Comparison of ENCODE assay signal across 8 mouse cellular contexts in genomic region chr12:55154559-55155448, GRCm38 (mm10). TPM values are rescaled to one million over a fixed set of nuclear protein-coding genes. Genes with fewer than 3 reads are reported as not detected.
DNase-seq lines count a peak whose midpoint lies in the region; ATAC-seq and TF ChIP-seq lines count a peak whose summit lies in the region.
"Not testable (repeated sequence)": the region's sequence is repeated elsewhere in the genome, so short reads cannot be mapped to it uniquely, and the experiment has no call there.

Srp54b (plus strand) TSS chr12:55155104.

- H3K9ac ChIP-seq in embryonic facial prominence, embryonic 11.5 days (replicated peaks; ENCODE audit: low read length); kidney, embryonic 15.5 days; limb, embryonic 11.5 days (ENCODE audit: low read length): not testable (repeated sequence)

- peak; percentile 95 for ATAC-seq in G1E (ENCODE audit: extremely low read depth, insufficient number of reproducible peaks, low FRiP score, poor library complexity, severe bottlenecking)
- ATAC-seq in embryonic facial prominence, embryonic 11.5 days (replicated peaks; ENCODE audit: insufficient number of reproducible peaks, low FRiP score, low TSS enrichment, low read depth) = peak; percentile 97
- peak; percentile 99 for ATAC-seq in kidney, embryonic 15.5 days (replicated peaks; ENCODE audit: low FRiP score)
- peak; percentile 96 for ATAC-seq in limb, embryonic 11.5 days (ENCODE audit: insufficient number of reproducible peaks, low FRiP score, low TSS enrichment, low read depth)
- peak; percentile 91 for ATAC-seq in megakaryocyte progenitor cell, adult 5-6 weeks (replicated peaks; ENCODE audit: poor library complexity)

- not testable (repeated sequence) for H3K9me3 ChIP-seq in G1E (replicated peaks); embryonic facial prominence, embryonic 11.5 days (replicated peaks; ENCODE audit: control insufficient read depth, low read length); kidney, embryonic 15.5 days (replicated peaks); limb, embryonic 11.5 days (ENCODE audit: control insufficient read depth, low read length)

- TF ChIP-seq CTCF in G1E (IDR thresholded peaks at IDR 0.05; ENCODE audit: low read depth, low read length); spleen, adult 2 months (IDR thresholded peaks at IDR 0.05; ENCODE audit: extremely low read depth, insufficient read depth, insufficient read length, insufficient replicate concordance): not testable (repeated sequence)

- intact Hi-C loops in heart, postnatal 14 days (cut with DNase I) = not testable (repeated sequence)

- not testable (repeated sequence) for H3K4me3 ChIP-seq in G1E (ENCODE audit: low read depth, low read length); embryonic facial prominence, embryonic 11.5 days (ENCODE audit: low read depth, low read length); limb, embryonic 11.5 days (ENCODE audit: low read depth, low read length); spleen, adult 2 months (ENCODE audit: extremely low read depth, insufficient read depth, insufficient read length)
- peak within 1 kb of the TSS; percentile 35 for H3K4me3 ChIP-seq in kidney, embryonic 15.5 days (replicated peaks)

- no CpG with 5 or more reads among the region's 57 CpGs for WGBS in embryonic facial prominence, embryonic 11.5 days
- no CpG with 5 or more reads among the region's 57 CpGs for WGBS in kidney, embryonic 15.5 days
- no CpG with 5 or more reads among the region's 57 CpGs for WGBS in limb, embryonic 11.5 days
- no CpG with 5 or more reads among the region's 57 CpGs for WGBS in spleen, adult 2 months

- DNase-seq in G1E (ENCODE audit: low spot score); embryonic facial prominence, embryonic 11.5 days (ENCODE audit: low spot score); gastrocnemius, adult 8-10 months (ENCODE audit: low spot score in 2 of 2); heart, postnatal 14 days; limb, embryonic 11.5 days (ENCODE audit: low spot score); spleen, adult 2 months (ENCODE audit: low read depth in 1 of 2, low spot score in 2 of 2): not testable (repeated sequence)

- not testable (repeated sequence) for H3K27ac ChIP-seq in embryonic facial prominence, embryonic 11.5 days (replicated peaks; ENCODE audit: low read depth, low read length); kidney, embryonic 15.5 days; limb, embryonic 11.5 days (replicated peaks; ENCODE audit: low read depth, low read length); spleen, adult 2 months (ENCODE audit: insufficient read depth, low read length)

- H3K4me1 ChIP-seq in G1E (ENCODE audit: insufficient read depth, low read depth, low read length); embryonic facial prominence, embryonic 11.5 days (ENCODE audit: control insufficient read depth, insufficient read depth, low read length); kidney, embryonic 15.5 days; limb, embryonic 11.5 days (ENCODE audit: control insufficient read depth, insufficient read depth, low read length); spleen, adult 2 months (ENCODE audit: control insufficient read depth, insufficient read depth, insufficient read length): not testable (repeated sequence)

- H3K36me3 ChIP-seq in G1E (replicated peaks); embryonic facial prominence, embryonic 11.5 days (replicated peaks; ENCODE audit: control insufficient read depth, insufficient read depth, low read depth, low read length); kidney, embryonic 15.5 days; limb, embryonic 11.5 days (ENCODE audit: control insufficient read depth, insufficient read depth, low read length); spleen, adult 2 months (ENCODE audit: control insufficient read depth, insufficient read depth, low read length): not testable (repeated sequence)

- TF ChIP-seq POLR2A in spleen, adult 2 months (IDR thresholded peaks at IDR 0.05; ENCODE audit: low read depth, low read length) = not testable (repeated sequence)

- H3K4me2 ChIP-seq in embryonic facial prominence, embryonic 11.5 days (ENCODE audit: low read depth, low read length); kidney, embryonic 15.5 days; limb, embryonic 11.5 days (ENCODE audit: low read depth, severe bottlenecking): not testable (repeated sequence)

- not testable (repeated sequence) for H3K27me3 ChIP-seq in G1E (ENCODE audit: insufficient read depth, low read length); embryonic facial prominence, embryonic 11.5 days (ENCODE audit: control insufficient read depth, insufficient read depth, low read length); kidney, embryonic 15.5 days; limb, embryonic 11.5 days (ENCODE audit: control insufficient read depth, insufficient read depth, low read length); spleen, adult 2 months (ENCODE audit: control insufficient read depth, insufficient read depth, low read length)

RNA-seq across cellular contexts. Expression of gene Srp54b, which starts in this region (rescaled TPM):
- total RNA-seq in G1E (2014; fragmentation: Nextera tagmentation) (128 and 152 TPM in 2 replicates), G1E (2017) (217 and 252 TPM in 2 replicates)
- polyA plus RNA-seq in G1E (2012) = 133 and 152 TPM in 2 replicates
- polyA plus RNA-seq in embryonic facial prominence, embryonic 11.5 days (2014; fragmentation: Nextera tagmentation; extraction: Ambion mirVana) = 59.2 and 62.1 TPM in 2 replicates
- total RNA-seq in gastrocnemius, adult 8-10 months (2022) = 10 to 100 TPM; 22.4 to 44.2 (median 32.0) TPM
- total RNA-seq in heart, postnatal 14 days (2021) = 10 to 100 TPM; 36.5 to 44.1 TPM
- polyA plus RNA-seq in kidney, embryonic 15.5 days (2015; fragmentation: Nextera tagmentation; extraction: Ambion mirVana) = 51.4 and 57.2 TPM in 2 replicates
- 50.8 and 51.2 TPM in 2 replicates for polyA plus RNA-seq in limb, embryonic 11.5 days (2014; fragmentation: Nextera tagmentation; extraction: Ambion mirVana)
- 27.7 and 35.3 TPM in 2 replicates for total RNA-seq in megakaryocyte progenitor cell, adult 5-6 weeks (2015)
- total RNA-seq in megakaryocyte progenitor cell, adult 5-6 weeks (2017) = 111 and 135 TPM in 2 replicates
- 15.2 and 16.2 TPM in 2 replicates for polyA plus RNA-seq in spleen, adult 2 months (2012; rRNA removed)
